Mouse (Mus musculus) hindbrain, embryonic 13.5 days (tissue): Measurements from ENCODE around the gene Rrnad1. TPM values are rescaled to one million over a fixed set of nuclear protein-coding genes. Genes with fewer than 3 reads are reported as not detected.

Experiments used
- ATAC-seq: fragments of 200-750 bp; cut with Nextera tagmentation; 2 replicates; pipeline ENCODE4 v1.8.0; 2017; ENCODE audit warnings: moderate TSS enrichment; ENCODE audit not compliant: low FRiP score
- H3K27ac ChIP-seq: fragments of 300-500 bp; sonication (generic); 2 replicates; pipeline ENCODE4 v1.5.1; 2015; ENCODE audit warnings: inconsistent platforms, mild to moderate bottlenecking, moderate library complexity
- H3K27me3 ChIP-seq: fragments of 300-500 bp; sonication (generic); 2 replicates; pipeline ENCODE4 v1.6.1; 2015; ENCODE audit warnings: mild to moderate bottlenecking, inconsistent platforms
- H3K36me3 ChIP-seq: fragments of 300-500 bp; sonication (generic); 2 replicates; pipeline ENCODE4 v1.6.1; 2015; ENCODE audit warnings: mild to moderate bottlenecking, inconsistent platforms
- H3K4me1 ChIP-seq: fragments of 300-500 bp; sonication (generic); replicated peaks from 2 replicates; pipeline ENCODE4 v1.6.1; 2015; ENCODE audit warnings: inconsistent platforms
- H3K4me2 ChIP-seq: fragments of 300-500 bp; sonication (generic); 2 replicates; pipeline ENCODE4 v1.6.1; 2015; ENCODE audit warnings: inconsistent platforms, mild to moderate bottlenecking, moderate library complexity
- H3K4me3 ChIP-seq: fragments of 300-500 bp; sonication (generic); 2 replicates; pipeline ENCODE4 v1.5.1; 2015; ENCODE audit warnings: mild to moderate bottlenecking, inconsistent platforms
- H3K9ac ChIP-seq: fragments of 300-500 bp; sonication (generic); 2 replicates; pipeline ENCODE4 v1.6.1; 2015; ENCODE audit warnings: mild to moderate bottlenecking, inconsistent platforms
- H3K9me3 ChIP-seq: fragments of 300-500 bp; sonication (generic); 2 replicates; pipeline ENCODE4 v1.6.1; 2016; ENCODE audit warnings: inconsistent platforms
- WGBS: fragments of 180-500 bp; shearing (Covaris S2); methylation state at CpG from one replicate; pipeline ENCODE4 v1.1.7; 2015; 5-methylcytosine and 5-hydroxymethylcytosine counted together
- polyA plus RNA-seq: library from polyadenylated mRNA; unstranded; fragments of >200 nt; fragmentation: Nextera tagmentation; extraction: Ambion mirVana; gene quantifications from 2 replicates; pipeline ENCODE4 v1.2.1, GENCODE M21; 2015

Gene Rrnad1
- polyA plus RNA-seq, 1 experiment from 2014 or later, result 19.3 TPM

DNA sequence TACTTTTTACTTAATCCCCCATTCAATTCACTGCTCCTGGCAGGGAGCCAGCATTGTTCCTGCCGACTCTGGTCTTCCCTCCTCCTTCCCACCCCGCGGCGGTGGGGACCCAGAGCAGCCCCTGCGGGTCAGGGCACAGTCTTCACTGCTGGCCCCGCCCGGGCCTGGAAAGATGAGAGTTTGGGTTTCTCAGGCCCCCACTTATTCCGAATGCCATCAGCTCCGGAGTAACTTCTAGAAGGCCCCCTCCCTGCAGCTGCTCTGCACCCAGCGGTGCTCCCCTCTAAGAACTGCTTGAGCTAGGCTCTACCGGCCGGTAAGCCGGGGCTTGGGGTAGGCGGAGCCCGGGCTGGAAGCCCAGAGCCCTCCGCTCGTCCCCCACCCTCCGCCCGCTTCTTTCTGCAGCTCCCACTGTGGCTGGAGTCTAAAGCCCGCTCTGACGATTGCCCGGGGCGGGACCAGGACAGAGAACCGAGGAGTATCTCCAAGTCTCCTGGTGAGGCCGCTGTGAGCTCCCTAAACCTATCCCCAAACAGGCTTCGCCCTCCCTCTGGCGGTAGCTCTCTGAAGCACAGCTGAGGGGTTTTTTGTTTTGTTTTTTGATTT lies 30.2 kb upstream of the Rrnad1 start:
- peak; percentile 96 for ATAC-seq
- Histone ChIP-seq H3K27ac (peak overlapping the region; percentile 94), H3K27me3 (no peaks in the 10 kb centered on the region)

DNA sequence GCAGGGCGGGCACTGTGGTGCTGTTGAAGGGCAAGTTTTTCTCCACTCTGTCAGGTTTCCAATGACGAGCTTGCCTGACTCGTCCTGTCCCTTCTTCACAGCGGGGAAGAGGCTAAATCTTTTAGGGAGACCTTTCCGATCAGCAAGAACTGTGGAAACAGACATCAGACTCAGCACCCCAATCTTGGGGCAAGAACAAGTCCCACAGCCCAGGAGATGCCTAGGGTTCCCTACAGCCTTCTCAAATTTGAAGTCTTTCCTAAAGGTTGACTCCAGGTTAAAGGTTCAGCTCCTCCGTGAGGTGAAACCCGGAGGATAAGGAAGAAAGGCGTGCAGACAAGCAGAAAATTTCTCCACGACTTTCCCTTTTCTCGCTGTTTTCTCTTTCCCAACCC lies 29.7 kb upstream of the Rrnad1 start:
- Histone ChIP-seq H3K9me3 (no peaks in the 10 kb centered on the region), H3K9ac (peak overlapping the region; percentile 80), H3K27me3 (no peaks in the 10 kb centered on the region), H3K4me3 (peak overlapping the region; percentile 45), H3K4me1 (peaks cover 23% of the 10 kb centered on the region), H3K4me2 (peak overlapping the region; percentile 78), H3K36me3 (no peaks in the 10 kb centered on the region), H3K27ac (peak overlapping the region; percentile 94)
- ATAC-seq, result no peak
- 4% methylated on average over 10 of the region's 10 CpGs for WGBS

More for the DNA sequence above, 30.2 kb upstream of the Rrnad1 start:
- Histone ChIP-seq H3K9ac (peak overlapping the region; percentile 80), H3K4me1 (peaks cover 23% of the 10 kb centered on the region), H3K4me2 (peak overlapping the region; percentile 78), H3K4me3 (peak overlapping the region; percentile 45), H3K36me3 (no peaks in the 10 kb centered on the region), H3K9me3 (no peaks in the 10 kb centered on the region)
- WGBS, result under 1% methylated on average over 27 of the region's 27 CpGs

DNA sequence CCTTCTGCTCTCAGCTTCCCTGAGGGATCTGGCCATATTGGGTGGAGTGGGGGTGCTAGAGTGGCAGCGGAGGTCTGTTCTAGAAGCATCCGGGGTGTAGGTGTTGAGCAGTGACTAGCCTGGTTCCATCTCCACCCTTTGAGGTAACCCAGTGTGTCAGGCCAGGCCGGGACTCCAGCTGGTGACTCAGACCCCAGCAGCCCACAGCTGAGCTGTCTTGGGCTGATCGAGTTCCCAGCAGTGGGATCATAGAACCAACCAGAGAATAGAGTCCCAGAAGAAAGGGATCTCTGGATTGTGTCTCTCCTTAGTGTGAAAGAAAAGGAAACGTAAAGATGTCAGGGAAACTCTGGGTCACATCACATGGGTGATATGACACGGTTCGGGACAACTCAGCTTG lies 28.9 kb upstream of the Rrnad1 start:
- Histone ChIP-seq H3K4me2 (no peak overlapping the region), H3K9ac (no peak overlapping the region), H3K4me3 (no peak overlapping the region), H3K36me3 (no peaks in the 10 kb centered on the region), H3K4me1 (peaks cover 23% of the 10 kb centered on the region), H3K27me3 (no peaks in the 10 kb centered on the region), H3K9me3 (no peaks in the 10 kb centered on the region), H3K27ac (peak overlapping the region; percentile 40; the same call in 1 of the 2 replicates)
- no peak for ATAC-seq
- 34% methylated on average over 7 of the region's 7 CpGs for WGBS

DNA sequence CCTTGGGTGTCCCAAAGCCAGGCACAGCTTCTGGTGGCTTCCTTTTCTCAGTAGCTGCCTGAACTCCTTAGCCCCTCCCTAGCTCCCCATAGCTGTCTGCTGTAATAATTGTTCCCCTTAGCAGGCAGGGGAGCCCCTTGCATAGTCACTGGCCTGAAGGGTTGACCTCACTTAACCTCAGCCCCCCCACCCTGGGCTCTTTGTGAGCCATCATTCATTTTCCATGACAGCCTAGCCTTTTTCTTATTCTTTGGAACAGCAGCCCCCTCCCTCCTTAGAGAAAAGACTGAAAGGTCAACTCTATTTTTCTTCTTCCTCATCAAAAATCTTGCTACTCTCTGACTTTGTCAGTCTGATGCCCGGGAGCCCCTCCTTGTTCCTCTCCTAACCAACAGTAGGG lies 28.4 kb upstream of the Rrnad1 start:
- no peak for ATAC-seq
- Histone ChIP-seq H3K36me3 (no peaks in the 10 kb centered on the region), H3K9me3 (no peaks in the 10 kb centered on the region), H3K4me3 (no peak overlapping the region), H3K4me2 (no peak overlapping the region), H3K27me3 (no peaks in the 10 kb centered on the region), H3K27ac (peak overlapping the region; percentile 40; the same call in 1 of the 2 replicates), H3K9ac (no peak overlapping the region; the same call in 1 of the 2 replicates), H3K4me1 (peaks cover 23% of the 10 kb centered on the region)
- 7% methylated on average over 1 of the region's 1 CpGs for WGBS

DNA sequence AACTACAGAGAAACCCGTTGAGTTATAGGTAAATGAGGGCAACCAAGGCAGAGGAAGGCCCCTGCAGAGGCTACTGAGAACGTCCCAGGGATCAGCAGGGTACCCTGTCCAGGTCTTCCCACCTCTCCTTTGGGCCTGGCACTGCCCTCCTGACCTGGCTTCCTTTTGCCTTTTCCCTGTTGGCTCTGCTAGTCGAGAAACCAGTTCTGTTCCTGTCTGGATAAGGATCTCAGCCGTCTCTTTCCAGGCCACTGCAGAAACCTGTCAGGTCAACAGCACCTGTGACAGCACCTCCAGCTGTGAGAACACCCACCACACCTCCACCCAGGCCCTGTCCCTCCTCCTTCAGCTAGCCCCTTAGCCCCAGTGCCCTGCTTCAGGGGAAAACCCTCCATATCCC lies 28.0 kb upstream of the Rrnad1 start:
- Histone ChIP-seq H3K4me1 (peaks cover 23% of the 10 kb centered on the region), H3K4me3 (no peak overlapping the region), H3K4me2 (no peak overlapping the region), H3K9ac (no peak overlapping the region), H3K36me3 (no peaks in the 10 kb centered on the region), H3K27ac (no peak overlapping the region), H3K9me3 (no peaks in the 10 kb centered on the region), H3K27me3 (no peaks in the 10 kb centered on the region)
- 12% methylated on average over 4 of the region's 4 CpGs for WGBS
- no peak for ATAC-seq

DNA sequence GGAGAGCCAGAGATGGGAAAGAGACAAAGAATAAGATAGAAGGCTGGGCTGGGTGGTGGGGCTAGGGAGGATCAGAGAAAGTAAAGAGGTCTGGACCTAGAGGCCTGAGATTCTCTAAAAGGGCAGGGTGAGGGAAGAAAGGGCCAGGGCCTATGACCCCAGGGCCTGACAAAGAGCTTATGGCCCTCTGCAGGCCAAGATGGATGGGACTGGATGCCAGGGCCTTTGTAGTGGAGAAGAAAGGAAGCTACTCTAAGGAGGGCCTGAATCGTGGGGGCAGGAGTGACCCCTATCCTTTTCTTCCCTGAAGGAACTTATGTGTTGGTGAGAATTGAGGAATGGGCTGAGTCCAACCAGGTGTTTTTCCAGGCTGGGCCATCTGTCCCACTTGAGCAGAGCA lies 27.5 kb upstream of the Rrnad1 start:
- WGBS, result 5% methylated on average over 1 of the region's 1 CpGs
- Histone ChIP-seq H3K27me3 (no peaks in the 10 kb centered on the region), H3K4me3 (no peak overlapping the region), H3K36me3 (no peaks in the 10 kb centered on the region), H3K9ac (no peak overlapping the region), H3K4me2 (no peak overlapping the region), H3K27ac (no peak overlapping the region), H3K9me3 (no peaks in the 10 kb centered on the region), H3K4me1 (peaks cover 24% of the 10 kb centered on the region)
- no peak for ATAC-seq

DNA sequence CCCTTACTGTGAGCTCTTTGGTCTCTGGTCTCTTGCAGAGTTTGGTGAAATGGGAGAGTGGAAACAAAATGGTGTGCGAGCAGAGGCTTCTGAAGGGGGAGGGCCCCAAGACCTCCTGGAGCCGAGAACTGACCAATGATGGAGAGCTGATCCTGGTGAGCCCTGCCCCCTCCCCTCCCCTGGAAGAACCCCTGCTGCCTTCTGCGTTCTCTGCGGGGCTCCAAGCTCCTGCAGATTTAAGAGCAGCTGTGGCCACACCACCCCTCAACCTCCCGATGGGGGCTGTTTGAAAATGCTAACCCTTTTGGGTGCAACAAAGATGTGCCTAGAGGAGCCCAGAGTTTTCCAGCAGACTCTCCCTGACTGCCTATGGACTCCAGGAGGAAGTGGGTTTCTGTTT lies 21.9 kb upstream of the Rrnad1 start:
- Histone ChIP-seq H3K4me2 (peak overlapping the region; percentile 49), H3K27ac (peak overlapping the region; percentile 72), H3K9me3 (no peaks in the 10 kb centered on the region), H3K4me1 (peaks cover 53% of the 10 kb centered on the region), H3K4me3 (peak overlapping the region; percentile 24), H3K27me3 (no peaks in the 10 kb centered on the region), H3K36me3 (no peaks in the 10 kb centered on the region), H3K9ac (peak overlapping the region; percentile 60)
- WGBS, result 2% methylated on average over 5 of the region's 5 CpGs
- peak; percentile 13; the same call in 1 of the 2 replicates for ATAC-seq

DNA sequence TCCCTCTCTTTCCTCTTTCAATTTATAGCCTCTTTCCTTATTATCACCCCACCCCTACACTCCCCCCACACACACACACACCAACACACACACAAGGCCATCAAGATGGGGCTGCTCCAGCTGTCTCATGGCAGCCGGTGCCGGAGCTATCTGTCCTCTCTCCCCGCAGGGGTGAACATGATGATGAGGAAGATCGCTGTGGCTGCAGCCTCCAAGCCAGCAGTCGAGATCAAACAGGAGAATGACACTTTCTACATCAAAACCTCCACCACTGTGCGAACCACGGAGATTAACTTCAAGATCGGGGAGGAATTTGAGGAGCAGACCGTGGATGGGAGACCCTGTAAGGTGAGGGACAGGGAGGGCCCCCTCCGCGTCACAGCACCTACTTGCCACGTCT lies 21.4 kb upstream of the Rrnad1 start:
- no peaks in the 10 kb centered on the region for H3K9me3 ChIP-seq
- H3K9ac ChIP-seq, result peak overlapping the region; percentile 60
- peak overlapping the region; percentile 24 for H3K4me3 ChIP-seq
- H3K27me3 ChIP-seq, result no peaks in the 10 kb centered on the region
- H3K4me2 ChIP-seq, result peak overlapping the region; percentile 49
- 12% methylated on average over 12 of the region's 12 CpGs for WGBS
- peak overlapping the region; percentile 72 for H3K27ac ChIP-seq
- H3K4me1 ChIP-seq, result peaks cover 58% of the 10 kb centered on the region
- ATAC-seq, result no peak
- H3K36me3 ChIP-seq, result no peaks in the 10 kb centered on the region

DNA sequence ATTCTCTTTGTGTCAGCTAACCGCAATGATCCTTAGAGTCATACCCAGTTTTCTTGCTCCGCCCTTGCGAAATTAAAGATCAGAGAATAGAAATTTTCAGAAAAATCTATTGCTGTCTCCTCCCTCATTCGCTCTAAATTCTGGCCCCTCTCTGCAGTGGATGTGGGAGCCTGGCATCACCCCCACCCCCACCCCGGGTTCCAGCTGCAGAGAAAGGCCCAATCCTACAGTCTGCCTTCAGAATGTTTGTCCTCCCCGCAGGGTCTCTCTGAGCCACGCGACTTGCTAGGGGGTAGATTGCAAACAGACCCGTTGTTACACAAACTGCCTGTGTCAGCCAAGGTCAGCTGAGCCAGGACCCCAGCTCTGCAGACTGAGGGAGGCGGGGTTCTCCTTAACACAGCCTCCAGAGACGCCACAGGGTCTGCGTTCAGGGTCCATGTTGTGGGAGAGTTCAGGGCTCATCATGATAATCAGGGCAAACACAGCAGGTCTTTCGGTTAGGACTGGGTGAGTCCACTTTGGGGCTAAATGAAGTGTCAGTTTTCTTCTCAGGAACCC lies 19.5 kb upstream of the Rrnad1 start:
- peak overlapping the region; percentile 65 for H3K9ac ChIP-seq
- peak overlapping the region; percentile 71 for H3K27ac ChIP-seq
- WGBS, result 6% methylated on average over 13 of the region's 13 CpGs
- H3K4me1 ChIP-seq, result peaks cover 77% of the 10 kb centered on the region
- H3K27me3 ChIP-seq, result no peaks in the 10 kb centered on the region
- peak overlapping the region; percentile 36 for H3K4me3 ChIP-seq
- no peak for ATAC-seq
- no peaks in the 10 kb centered on the region for H3K9me3 ChIP-seq
- peak overlapping the region; percentile 59 for H3K4me2 ChIP-seq
- no peaks in the 10 kb centered on the region for H3K36me3 ChIP-seq

DNA sequence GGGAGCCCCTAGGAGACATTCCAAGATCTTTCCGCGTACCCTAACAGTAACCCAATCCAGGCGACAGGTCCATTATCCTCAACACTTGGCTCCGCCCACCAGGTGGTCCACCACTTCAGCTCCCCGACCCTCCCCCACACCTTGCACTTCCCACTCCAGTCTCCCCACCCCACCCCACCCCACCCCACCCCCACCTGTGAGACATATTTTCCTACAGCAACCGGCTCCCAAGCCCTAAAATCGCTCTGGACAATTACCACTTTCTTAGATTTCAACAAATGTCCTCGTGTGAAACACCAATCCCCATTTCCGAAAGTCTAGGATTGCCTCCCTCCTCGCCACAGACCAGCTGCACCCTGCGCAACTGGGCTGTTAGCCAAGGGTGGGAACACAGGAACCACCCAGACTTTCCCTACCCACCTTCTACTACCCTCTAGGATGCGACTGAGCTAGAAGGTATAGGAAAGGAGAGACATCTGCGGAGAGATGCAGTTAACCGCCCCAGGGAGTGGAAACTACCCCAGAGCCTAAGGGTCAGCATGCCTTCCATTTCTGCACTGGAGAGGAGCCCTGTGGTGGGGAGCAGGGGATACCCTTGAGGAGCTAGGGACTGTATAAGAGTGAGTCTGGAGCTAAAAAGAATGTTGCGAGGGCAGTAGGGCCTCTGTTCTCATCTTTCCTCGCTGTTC lies 18.9 kb upstream of the Rrnad1 start:
- H3K4me1 ChIP-seq, result peaks cover 84% of the 10 kb centered on the region
- H3K9ac ChIP-seq, result peak overlapping the region; percentile 68
- H3K36me3 ChIP-seq, result no peaks in the 10 kb centered on the region
- no peak for ATAC-seq
- H3K27me3 ChIP-seq, result no peaks in the 10 kb centered on the region
- peak overlapping the region; percentile 59 for H3K4me2 ChIP-seq
- peak overlapping the region; percentile 71 for H3K27ac ChIP-seq
- WGBS, result 7% methylated on average over 16 of the region's 16 CpGs
- no peaks in the 10 kb centered on the region for H3K9me3 ChIP-seq
- H3K4me3 ChIP-seq, result peak overlapping the region; percentile 36

DNA sequence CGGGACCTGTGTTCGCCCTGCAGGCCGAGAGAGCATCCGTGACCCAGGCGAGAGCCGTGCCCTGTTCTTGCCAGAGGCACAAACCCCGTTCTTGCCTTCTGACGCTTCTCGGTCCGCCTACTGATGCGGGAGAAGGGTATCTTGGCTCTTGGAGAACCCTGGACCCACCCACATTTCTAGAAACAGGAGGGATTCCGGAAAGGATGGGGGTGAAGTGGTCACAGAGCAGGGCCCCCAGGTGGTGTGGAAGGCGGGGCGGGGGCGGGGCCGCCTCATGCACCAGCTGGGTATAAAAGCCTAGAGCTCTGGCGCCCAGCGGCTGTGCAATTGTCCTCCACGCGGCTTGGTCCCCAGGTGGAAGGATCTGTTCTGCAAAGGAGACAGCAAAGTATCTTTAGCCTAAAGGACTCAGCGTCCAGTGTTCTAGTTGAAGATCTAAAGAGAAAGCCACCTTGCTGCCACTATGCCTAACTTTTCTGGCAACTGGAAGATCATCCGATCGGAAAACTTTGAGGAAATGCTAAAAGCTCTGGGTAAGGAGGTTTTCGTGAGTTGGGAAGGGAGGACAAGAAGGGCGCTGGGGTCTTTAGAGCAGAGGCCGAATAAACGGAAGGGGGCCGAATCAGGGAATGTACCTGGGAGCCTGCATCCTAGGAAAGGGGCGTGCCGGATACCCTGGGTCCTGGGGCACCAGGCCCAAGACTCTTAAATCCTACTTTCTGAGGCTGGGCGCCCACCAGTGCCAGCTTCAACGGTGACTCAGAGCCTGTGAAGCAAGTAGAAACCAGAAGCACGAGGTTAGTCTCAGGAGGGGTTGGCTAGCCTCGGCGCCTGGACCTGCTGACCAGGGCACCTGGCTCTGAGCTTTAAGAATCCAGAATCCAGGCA lies 18.1 kb upstream of the Rrnad1 start, which contains the start of gene Crabp2:
Crabp2 (plus strand) TSS at position 289 of the 888 bp plus-strand sequence.
- Histone ChIP-seq H3K36me3 (0 out of 2 replicates have a peak, but pooled peaks cover 1% of the 10 kb centered on the region), H3K4me2 (peak within 1 kb of the TSS; percentile 59), H3K27ac (peak within 1 kb of the TSS; percentile 71), H3K9ac (peak within 1 kb of the TSS; percentile 68), H3K4me3 (peak within 1 kb of the TSS; percentile 36), H3K4me1 (peaks cover 85% of the 10 kb centered on the region), H3K27me3 (no peaks in the 10 kb centered on the region), H3K9me3 (no peaks in the 10 kb centered on the region)
- ATAC-seq, result 0 out of 2 replicates have a peak, but pooled peaks have one; percentile 2
- WGBS, result under 1% methylated on average over 35 of the region's 35 CpGs

DNA sequence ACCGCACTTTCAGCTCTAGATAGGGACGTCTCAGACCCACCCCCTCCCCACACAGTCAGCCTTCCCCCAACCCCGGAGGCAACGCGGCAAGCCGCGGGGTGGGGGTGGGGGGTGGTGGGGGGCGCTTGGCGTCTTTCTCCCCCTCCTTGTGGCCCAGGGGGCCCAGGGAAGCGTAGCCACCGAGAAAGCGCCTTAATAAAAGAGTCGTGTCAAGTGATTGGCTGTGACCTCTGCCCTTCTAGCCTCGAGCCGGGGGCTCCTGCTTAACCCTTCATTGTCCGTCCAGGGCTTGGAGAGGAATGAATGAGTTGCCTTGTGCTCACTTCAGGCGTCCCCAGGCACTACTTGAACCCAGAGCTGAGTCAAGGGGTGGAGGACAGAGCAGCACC lies 17.3 kb upstream of the Rrnad1 start:
- H3K9ac ChIP-seq, result peak overlapping the region; percentile 68
- H3K4me1 ChIP-seq, result peaks cover 82% of the 10 kb centered on the region
- WGBS, result 0% methylated on average over 16 of the region's 17 CpGs
- H3K9me3 ChIP-seq, result no peaks in the 10 kb centered on the region
- peak overlapping the region; percentile 59 for H3K4me2 ChIP-seq
- peak overlapping the region; percentile 23; the same call in 1 of the 2 replicates for H3K27ac ChIP-seq
- peak overlapping the region; percentile 36 for H3K4me3 ChIP-seq
- no peaks in the 10 kb centered on the region for H3K27me3 ChIP-seq
- H3K36me3 ChIP-seq, result peaks cover 9% of the 10 kb centered on the region; the same call in 1 of the 2 replicates
- ATAC-seq, result peak; percentile 9; the same call in 1 of the 2 replicates
